Mouse (Mus musculus) kidney, postnatal 14 days (tissue): Measurements from ENCODE around the gene Car4.

Experiments
- DNase-seq: peaks from one replicate; pipeline ENCODE4 v3.0.0; 2022; ENCODE audit warnings: mixed read lengths

The Car4 gene

GRCm38 (mm10) chr11:84959181-84959580 lies 1.6 kb downstream of the Car4 start:
- DNase-seq, result peak; percentile 46

GRCm38 (mm10) chr11:84959701-84960181 lies 2.2 kb downstream of the Car4 start:
- peak; percentile 81 for DNase-seq

- DNase-seq, result no peak
Observed at GRCm38 (mm10) chr11:84960291-84960690, 2.7 kb downstream of the Car4 start.

- DNase-seq, result no peak
Observed at GRCm38 (mm10) chr11:84960780-84961179, 3.2 kb downstream of the Car4 start.

GRCm38 (mm10) chr11:84961571-84961970 lies 4.0 kb downstream of the Car4 start:
- no peak for DNase-seq

- DNase-seq, result no peak
Observed at GRCm38 (mm10) chr11:84962536-84962935, 5.0 kb downstream of the Car4 start.

GRCm38 (mm10) chr11:84963556-84963955 lies 6.0 kb downstream of the Car4 start:
- DNase-seq, result peak; percentile 34

GRCm38 (mm10) chr11:84966696-84967095 lies 9.1 kb downstream of the Car4 start:
- DNase-seq, result no peak

GRCm38 (mm10) chr11:84967113-84967512 lies 9.5 kb downstream of the Car4 start:
- no peak for DNase-seq

GRCm38 (mm10) chr11:84968309-84968708 lies 10.7 kb downstream of the Car4 start:
- DNase-seq, result no peak

GRCm38 (mm10) chr11:84968775-84969174 lies 11.2 kb downstream of the Car4 start:
- DNase-seq, result peak; percentile 79

GRCm38 (mm10) chr11:84972067-84972466 lies 14.5 kb downstream of the Car4 start:
- peak; percentile 32 for DNase-seq

GRCm38 (mm10) chr11:84973661-84974060 lies 16.1 kb downstream of the Car4 start:
- no peak for DNase-seq

GRCm38 (mm10) chr11:84974582-84974981 lies 17.0 kb downstream of the Car4 start:
- DNase-seq, result no peak

GRCm38 (mm10) chr11:84976706-84977105 lies 19.1 kb downstream of the Car4 start:
- DNase-seq, result no peak

GRCm38 (mm10) chr11:84977385-84977952 lies 19.9 kb downstream of the Car4 start:
- DNase-seq, result no peak

- peak; percentile 56 for DNase-seq
Observed at GRCm38 (mm10) chr11:84978113-84978512, 20.5 kb downstream of the Car4 start.

- DNase-seq, result no peak
Observed at GRCm38 (mm10) chr11:84979351-84979750, 21.8 kb downstream of the Car4 start.

- DNase-seq, result no peak
Observed at GRCm38 (mm10) chr11:84980697-84981096, 23.1 kb downstream of the Car4 start.

- DNase-seq, result no peak
Observed at GRCm38 (mm10) chr11:84985421-84985820, 27.8 kb downstream of the Car4 start.

GRCm38 (mm10) chr11:84988341-84988919 lies 30.8 kb downstream of the Car4 start:
- DNase-seq, result no peak

- no peak for DNase-seq
Observed at GRCm38 (mm10) chr11:84992996-84993395, 35.4 kb downstream of the Car4 start.

- DNase-seq, result no peak
Observed at GRCm38 (mm10) chr11:84995241-84995640, 37.7 kb downstream of the Car4 start.

GRCm38 (mm10) chr11:85003566-85003965 lies 46.0 kb downstream of the Car4 start:
- DNase-seq, result no peak

GRCm38 (mm10) chr11:85013121-85013520 lies 55.5 kb downstream of the Car4 start:
- DNase-seq, result peak; percentile 3
